ENCODE assay signal across 8 mouse cellular contexts in the genomic region with DNA sequence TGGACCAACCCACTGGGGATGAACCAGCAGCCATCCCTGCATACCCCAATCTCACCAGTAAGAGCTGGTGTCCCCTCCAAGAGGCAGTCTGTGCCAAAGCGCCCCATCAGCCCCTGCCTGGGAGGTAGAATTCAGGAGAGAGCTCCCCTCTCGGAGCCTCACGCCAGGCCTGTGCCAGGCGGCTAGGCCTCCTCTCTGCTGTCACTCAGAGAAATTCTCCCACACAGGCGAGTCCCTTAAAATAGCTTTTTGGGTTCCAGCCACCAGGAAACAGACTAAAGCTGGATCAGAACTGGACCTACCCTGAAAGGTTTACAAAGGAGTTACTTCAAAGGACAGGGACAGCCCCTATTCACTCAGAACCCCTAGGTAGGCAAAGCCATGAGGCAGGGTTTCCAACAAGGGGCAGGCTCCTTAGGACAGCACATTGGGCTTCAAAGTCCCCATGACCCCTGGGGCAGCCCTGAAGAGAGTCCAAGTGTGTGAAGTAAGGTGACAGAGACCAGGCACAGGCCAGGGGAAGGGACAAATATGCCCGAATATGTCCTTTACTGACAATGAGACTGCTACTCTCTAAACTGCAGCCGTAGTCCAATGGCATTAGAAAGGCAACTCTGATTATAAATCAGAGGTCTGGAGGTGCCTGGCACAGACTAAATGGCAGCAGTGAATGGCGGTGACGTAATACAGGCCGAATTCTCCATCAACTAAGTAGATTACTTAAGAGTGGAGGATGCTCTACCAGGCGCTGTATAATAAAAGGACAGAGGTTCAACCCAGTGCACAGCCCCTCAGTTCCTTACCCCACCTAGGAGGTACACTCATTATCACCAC. TPM values are rescaled to one million over a fixed set of nuclear protein-coding genes. Genes with fewer than 3 reads are reported as not detected.
DNase-seq lines count a peak whose midpoint lies in the region; ATAC-seq and TF ChIP-seq lines count a peak whose summit lies in the region.
"Had no signal": no experiment of that assay in that cellular context is flagged by ENCODE, and none has a peak within 500 bp of the region (broad histone marks: within the 10 kb centered on the region; RNA-seq: fewer than 3 reads in every experiment).

No protein-coding gene starts in this region.

- no peak for ATAC-seq in lung, postnatal 0 days
- peak; percentile 48; the same call in 1 of the 2 replicates for ATAC-seq in forebrain, embryonic 14.5 days
- peak; percentile 34 for ATAC-seq in heart, embryonic 14.5 days (ENCODE audit: insufficient number of reproducible peaks, insufficient read depth, low FRiP score, low read depth)
- ATAC-seq in liver, embryonic 16.5 days (ENCODE audit: low read depth): no peak
- no peak for ATAC-seq in midbrain, embryonic 15.5 days (replicated peaks)

- H3K4me2 ChIP-seq in lung, postnatal 0 days (replicated peaks; ENCODE audit: low read depth, low read length): no peak overlapping the region
- no peak overlapping the region for H3K4me2 ChIP-seq in forebrain, embryonic 14.5 days (ENCODE audit: low read length)
- peak overlapping the region; percentile 47 for H3K4me2 ChIP-seq in heart, embryonic 14.5 days (ENCODE audit: low read length)
- no peak overlapping the region for H3K4me2 ChIP-seq in liver, embryonic 16.5 days (ENCODE audit: low read depth, low read length)
- H3K4me2 ChIP-seq in midbrain, embryonic 15.5 days: no peak overlapping the region

- WGBS in lung, postnatal 0 days: 60% methylated on average over 11 of the region's 11 CpGs
- 56% methylated on average over 11 of the region's 11 CpGs for WGBS in forebrain, embryonic 14.5 days
- 22% methylated on average over 11 of the region's 11 CpGs for WGBS in heart, embryonic 14.5 days
- 54% methylated on average over 11 of the region's 11 CpGs for WGBS in liver, embryonic 16.5 days (ENCODE audit: insufficient replicate concordance)
- WGBS in midbrain, embryonic 15.5 days: 67% methylated on average over 11 of the region's 11 CpGs

- H3K9ac ChIP-seq in lung, postnatal 0 days (replicated peaks; ENCODE audit: low read depth): no peak overlapping the region
- H3K9ac ChIP-seq in forebrain, embryonic 14.5 days (ENCODE audit: low read length): peak overlapping the region; percentile 29; the same call in 1 of the 2 replicates
- peak overlapping the region; percentile 59 for H3K9ac ChIP-seq in heart, embryonic 14.5 days (ENCODE audit: low read length)
- 0 out of 2 replicates have a peak overlapping the region, but pooled peaks have one; percentile 22 for H3K9ac ChIP-seq in liver, embryonic 16.5 days (ENCODE audit: low read depth, low read length)
- no peak overlapping the region for H3K9ac ChIP-seq in midbrain, embryonic 15.5 days

- no peak overlapping the region for H3K4me3 ChIP-seq in lung, postnatal 0 days (ENCODE audit: low read depth, low read length)
- no peak overlapping the region for H3K4me3 ChIP-seq in forebrain, embryonic 14.5 days (ENCODE audit: low read depth, low read length)
- H3K4me3 ChIP-seq in heart, embryonic 14.5 days (ENCODE audit: control insufficient read depth in 1 of 2, insufficient read depth in 1 of 2, low read depth in 1 of 2, low read length in 2 of 2): no peak overlapping the region
- no peak overlapping the region for H3K4me3 ChIP-seq in liver, embryonic 16.5 days (ENCODE audit: low read depth, low read length)
- no peak overlapping the region for H3K4me3 ChIP-seq in midbrain, embryonic 15.5 days

- H3K9me3 ChIP-seq in lung, postnatal 0 days (ENCODE audit: low read length): no peaks in the 10 kb centered on the region
- no peaks in the 10 kb centered on the region for H3K9me3 ChIP-seq in forebrain, embryonic 14.5 days (replicated peaks; ENCODE audit: control insufficient read depth, low read length)
- no peaks in the 10 kb centered on the region for H3K9me3 ChIP-seq in heart, embryonic 14.5 days (ENCODE audit: control insufficient read depth, low read length)
- H3K9me3 ChIP-seq in liver, embryonic 16.5 days (replicated peaks; ENCODE audit: control insufficient read depth, low read length): no peaks in the 10 kb centered on the region
- no peaks in the 10 kb centered on the region for H3K9me3 ChIP-seq in midbrain, embryonic 15.5 days

- no peak for DNase-seq in lung, postnatal 0 days (ENCODE audit: low spot score)
- DNase-seq in lung, postnatal 4 days: no peak
- DNase-seq in forebrain, embryonic 14.5 days (ENCODE audit: low spot score): peak; percentile 48
- no peak for DNase-seq in thymus, postnatal 4 days
- DNase-seq: right cerebral cortex, postnatal 4 days had no signal

- no peaks in the 10 kb centered on the region for H3K36me3 ChIP-seq in lung, postnatal 0 days (ENCODE audit: insufficient read depth, low read length)
- H3K36me3 ChIP-seq in forebrain, embryonic 14.5 days (ENCODE audit: control insufficient read depth, insufficient read depth, low read length): no peaks in the 10 kb centered on the region
- H3K36me3 ChIP-seq in heart, embryonic 14.5 days (ENCODE audit: control insufficient read depth, insufficient read depth, low read length): peaks cover 6% of the 10 kb centered on the region; the same call in 1 of the 2 replicates
- no peaks in the 10 kb centered on the region for H3K36me3 ChIP-seq in liver, embryonic 16.5 days (ENCODE audit: control insufficient read depth, insufficient read depth)
- no peaks in the 10 kb centered on the region for H3K36me3 ChIP-seq in midbrain, embryonic 15.5 days (replicated peaks)

- no peaks in the 10 kb centered on the region for H3K27me3 ChIP-seq in lung, postnatal 0 days (replicated peaks; ENCODE audit: insufficient read depth, low read length)
- H3K27me3 ChIP-seq in forebrain, embryonic 14.5 days (replicated peaks; ENCODE audit: control insufficient read depth, insufficient read depth, low read length): no peaks in the 10 kb centered on the region
- no peaks in the 10 kb centered on the region for H3K27me3 ChIP-seq in heart, embryonic 14.5 days (ENCODE audit: control insufficient read depth, insufficient read depth, low read length)
- no peaks in the 10 kb centered on the region for H3K27me3 ChIP-seq in liver, embryonic 16.5 days (ENCODE audit: control insufficient read depth, insufficient read depth, low read depth, low read length)
- H3K27me3 ChIP-seq in midbrain, embryonic 15.5 days (replicated peaks): no peaks in the 10 kb centered on the region

- no peak for TF ChIP-seq CTCF in lung, postnatal 0 days (IDR thresholded peaks at IDR 0.05)

- TF ChIP-seq EP300 in lung, postnatal 0 days (IDR thresholded peaks at IDR 0.05): peak; percentile 20; the same call in 1 of the 2 replicates

- peak overlapping the region; percentile 64 for H3K27ac ChIP-seq in lung, postnatal 0 days (ENCODE audit: low read length)
- H3K27ac ChIP-seq in forebrain, embryonic 14.5 days (ENCODE audit: low read depth, low read length): no peak overlapping the region; the same call in 1 of the 2 replicates
- peak overlapping the region; percentile 90 to 95 for H3K27ac ChIP-seq in heart, embryonic 14.5 days (replicated peaks in 1 of 2; ENCODE audit: control insufficient read depth in 1 of 2, insufficient read depth in 1 of 2, low read depth in 2 of 2, low read length in 2 of 2)
- no peak overlapping the region for H3K27ac ChIP-seq in liver, embryonic 16.5 days (ENCODE audit: low read length)
- H3K27ac ChIP-seq in midbrain, embryonic 15.5 days: no peak overlapping the region

- H3K4me1 ChIP-seq in lung, postnatal 0 days (ENCODE audit: insufficient read depth, low read depth, low read length): peaks cover 31% of the 10 kb centered on the region; the same call in 1 of the 2 replicates
- peaks cover 18% of the 10 kb centered on the region for H3K4me1 ChIP-seq in forebrain, embryonic 14.5 days (ENCODE audit: control insufficient read depth, insufficient read depth, low read length)
- peaks cover 80 to 98% of the 10 kb centered on the region in 2 experiments for H3K4me1 ChIP-seq in heart, embryonic 14.5 days (ENCODE audit: control insufficient read depth in 2 of 2, insufficient read depth in 2 of 2, low read length in 2 of 2)
- H3K4me1 ChIP-seq in liver, embryonic 16.5 days (ENCODE audit: control insufficient read depth, low read depth, low read length): peaks cover 50% of the 10 kb centered on the region
- peaks cover 9% of the 10 kb centered on the region for H3K4me1 ChIP-seq in midbrain, embryonic 15.5 days

RNA-seq across cellular contexts. Expression of gene Sh3pxd2a, which starts 9.8 kb away (rescaled TPM):
- 5.6 and 6.4 TPM in 2 replicates for polyA plus RNA-seq in lung, postnatal 0 days (2015; fragmentation: Nextera tagmentation; extraction: Ambion mirVana)
- polyA plus RNA-seq in forebrain, embryonic 14.5 days (2014; fragmentation: Nextera tagmentation; extraction: Ambion mirVana): 3.0 and 3.4 TPM in 2 replicates
- polyA plus RNA-seq in heart, embryonic 14.5 days (2014; fragmentation: Nextera tagmentation; extraction: Ambion mirVana): 8.5 and 9.7 TPM in 2 replicates
- polyA plus RNA-seq in liver, embryonic 16.5 days (2015; fragmentation: Nextera tagmentation; extraction: Ambion mirVana): 0.64 and 0.65 TPM in 2 replicates
- polyA plus RNA-seq in midbrain, embryonic 15.5 days (2015; fragmentation: Nextera tagmentation; extraction: Ambion mirVana): 2.3 TPM in 2 replicates

Comparison
In these comparisons a context has a peak if more than half of its experiments do, and no peak if none do; other contexts are left out.
1. ATAC-seq: peak in forebrain, embryonic 14.5 days (single experiment) and heart, embryonic 14.5 days (single experiment); none in lung, postnatal 0 days (single experiment), liver, embryonic 16.5 days (single experiment) and midbrain, embryonic 15.5 days (single experiment).
2. H3K27ac ChIP-seq: peak in lung, postnatal 0 days (single experiment) and heart, embryonic 14.5 days (2 of 2); none in forebrain, embryonic 14.5 days (single experiment), liver, embryonic 16.5 days (single experiment) and midbrain, embryonic 15.5 days (single experiment).
3. H3K9ac ChIP-seq: peak in forebrain, embryonic 14.5 days (single experiment), heart, embryonic 14.5 days (single experiment) and liver, embryonic 16.5 days (single experiment); none in lung, postnatal 0 days (single experiment) and midbrain, embryonic 15.5 days (single experiment).